Mouse (Mus musculus): Measurements from ENCODE around the gene Apobec4.

Gene Apobec4

DNA sequence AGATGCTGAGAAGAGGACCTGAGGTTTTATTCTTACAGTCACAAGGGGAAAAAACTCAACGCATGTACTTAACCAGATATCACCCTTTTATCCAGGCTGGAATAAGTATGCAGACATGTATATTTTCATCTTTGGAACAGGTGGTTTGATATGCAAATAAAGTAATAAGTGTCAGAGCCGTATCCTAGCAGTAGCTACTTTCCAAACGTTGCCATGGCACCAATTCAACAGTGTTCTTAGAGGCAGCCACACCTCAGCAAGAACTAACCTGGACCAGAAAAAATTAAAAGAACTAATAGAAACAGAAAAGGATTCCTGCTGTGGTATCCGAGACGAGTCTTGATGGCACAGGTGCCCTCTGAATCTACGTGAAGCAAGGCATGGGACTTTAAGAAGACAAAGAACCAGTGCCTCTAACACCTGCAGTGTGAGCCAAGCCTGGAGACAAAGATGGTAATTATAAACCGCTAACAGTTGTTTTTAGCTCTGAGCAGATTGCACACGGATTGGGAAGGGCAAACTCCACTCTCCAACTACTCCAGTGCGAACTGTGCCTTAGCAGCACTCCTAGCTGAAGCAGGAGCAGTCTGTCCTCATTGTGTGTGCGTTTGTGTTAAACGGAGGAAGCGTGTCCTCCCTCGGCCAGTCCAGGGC lies at the start of gene Apobec4:
Apobec4 (plus strand) TSS at position 240 of the 654 bp plus-strand sequence.
- no peak for DNase-seq (ENCODE audit: extremely low spot score)

DNA sequence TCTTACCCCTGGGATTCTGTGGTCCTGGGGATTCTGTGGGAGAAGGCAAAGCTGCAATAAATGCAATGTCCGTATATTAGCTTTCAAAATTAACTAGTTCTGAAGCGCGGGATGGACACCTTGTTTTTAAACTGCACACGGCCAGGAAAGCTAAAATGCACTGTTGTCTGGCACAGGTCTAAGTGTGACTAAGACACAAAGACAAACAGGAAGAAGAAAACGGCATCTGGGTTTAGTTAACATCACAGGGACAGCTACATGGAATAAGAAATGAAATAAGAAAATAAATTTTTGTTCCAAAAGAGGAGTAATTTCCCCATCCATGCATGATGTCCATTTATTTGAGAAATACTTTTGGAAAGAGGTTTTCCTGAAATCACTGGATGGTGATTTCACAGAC lies 49.3 kb upstream of the Apobec4 start:
- DNase-seq (ENCODE audit: extremely low spot score) = no peak

DNA sequence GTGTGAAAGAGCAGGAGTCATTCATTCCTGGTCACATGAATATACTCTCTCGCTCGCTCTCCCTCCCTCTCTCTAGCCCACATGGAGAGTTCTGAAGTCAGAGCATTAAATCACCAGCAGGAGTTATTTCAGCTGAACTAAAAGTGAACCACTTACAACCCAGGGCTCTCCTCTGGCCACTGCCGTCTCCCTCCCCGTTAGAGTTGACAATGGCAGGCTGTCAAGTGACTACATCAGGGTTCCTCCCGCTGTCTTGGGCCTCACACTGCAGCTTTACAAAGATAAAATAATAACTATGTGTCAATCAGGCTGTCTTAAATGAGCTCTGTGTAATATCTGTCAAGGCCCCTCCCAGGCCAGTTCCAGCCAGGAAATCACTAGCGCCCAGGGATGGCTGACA lies 47.4 kb upstream of the Apobec4 start:
- DNase-seq (ENCODE audit: extremely low spot score) = no peak

DNA sequence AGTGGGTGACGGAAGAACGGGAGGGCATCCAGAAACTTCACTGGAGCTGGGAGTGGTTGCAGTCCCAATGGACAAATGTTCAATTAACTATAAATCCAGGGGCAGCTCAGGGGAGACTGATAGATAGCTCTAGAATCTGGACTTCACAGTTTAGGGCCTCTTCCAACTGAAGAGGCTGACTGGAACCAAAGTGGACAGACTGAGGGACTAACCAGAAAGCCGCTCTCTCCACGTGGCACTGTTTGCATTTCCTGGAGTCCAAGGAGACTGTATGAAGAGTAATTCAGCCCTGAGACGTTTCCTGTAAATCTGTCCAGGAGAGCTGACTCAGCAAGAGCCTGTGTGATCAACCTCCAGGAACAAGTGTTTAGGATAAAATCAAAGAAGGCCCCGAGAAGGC lies 46.4 kb upstream of the Apobec4 start:
- DNase-seq (ENCODE audit: extremely low spot score) = no peak

DNA sequence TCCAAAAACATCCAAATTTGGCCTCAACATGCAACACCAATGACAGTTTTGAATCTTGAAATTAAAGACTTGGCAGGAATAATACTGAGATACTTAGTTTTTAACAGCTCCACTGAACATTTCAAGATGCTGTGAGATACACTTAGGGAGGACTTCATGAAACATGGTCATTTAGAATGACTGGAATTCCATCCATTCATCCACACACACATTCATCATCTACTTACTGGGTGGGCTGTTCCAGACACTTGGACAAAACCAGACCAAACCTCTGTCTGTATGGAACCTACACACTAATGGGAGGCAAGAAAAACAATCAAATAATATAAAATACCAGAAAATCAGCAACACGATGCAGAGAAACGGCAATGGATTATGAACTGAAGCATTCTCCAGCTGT lies 42.8 kb upstream of the Apobec4 start:
- no peak for DNase-seq (ENCODE audit: extremely low spot score)

DNA sequence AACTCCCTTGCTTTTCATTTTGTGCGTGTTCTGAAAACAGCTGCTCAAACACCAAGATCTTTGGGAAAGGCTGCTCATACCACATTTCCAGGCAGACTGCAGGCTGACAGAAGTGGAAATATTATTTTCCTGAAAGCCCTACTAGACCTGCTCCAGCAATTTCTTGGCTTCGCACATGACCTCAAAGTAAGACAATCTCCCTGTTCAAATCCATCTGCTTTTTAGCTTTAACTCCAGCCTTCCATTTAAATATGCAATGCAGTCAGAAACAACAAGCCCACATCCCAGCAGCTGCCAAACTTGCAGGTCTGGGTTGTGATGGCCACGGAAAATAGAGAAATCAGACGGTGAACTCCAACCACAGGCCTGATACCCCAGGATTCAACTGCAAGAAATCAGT lies 39.3 kb upstream of the Apobec4 start:
- no peak for DNase-seq (ENCODE audit: extremely low spot score)

DNA sequence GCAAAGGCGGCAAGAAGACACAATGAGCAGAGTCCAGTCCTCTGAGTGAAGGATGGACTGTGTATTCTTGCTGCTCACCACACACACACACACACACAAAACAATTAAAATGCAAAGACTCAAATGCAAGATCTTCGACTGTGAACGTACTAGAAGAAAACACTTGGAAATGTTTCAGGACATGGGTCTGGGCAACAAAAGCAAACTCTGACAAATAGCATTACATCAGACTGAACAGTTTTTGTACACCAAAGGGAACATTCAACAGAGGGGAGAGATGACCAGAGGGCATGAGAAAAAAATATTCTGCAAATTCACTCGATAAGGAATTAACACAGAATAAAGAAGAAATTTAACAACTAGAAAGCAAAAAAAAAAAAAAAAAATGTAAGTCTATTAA lies 36.4 kb upstream of the Apobec4 start:
- DNase-seq (ENCODE audit: extremely low spot score) = no peak

DNA sequence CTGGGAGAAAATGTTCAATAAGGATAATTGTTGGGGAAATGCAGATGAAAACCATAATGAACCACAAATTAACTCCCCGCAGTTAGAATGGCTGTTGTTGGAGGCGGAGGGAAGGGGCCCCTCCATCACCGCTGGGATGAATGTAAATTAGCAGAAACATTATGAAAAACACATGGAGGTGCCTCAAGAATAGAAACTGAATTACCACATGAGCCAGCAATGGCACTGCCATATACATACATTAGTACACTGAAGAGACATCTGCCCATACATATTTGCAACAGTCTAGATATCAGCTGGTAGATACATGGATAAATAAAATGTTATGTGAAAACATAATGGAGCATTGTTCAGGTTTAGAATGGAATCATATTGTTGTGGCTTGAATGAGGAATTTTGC lies 35.9 kb upstream of the Apobec4 start:
- DNase-seq (ENCODE audit: extremely low spot score) = no peak

DNA sequence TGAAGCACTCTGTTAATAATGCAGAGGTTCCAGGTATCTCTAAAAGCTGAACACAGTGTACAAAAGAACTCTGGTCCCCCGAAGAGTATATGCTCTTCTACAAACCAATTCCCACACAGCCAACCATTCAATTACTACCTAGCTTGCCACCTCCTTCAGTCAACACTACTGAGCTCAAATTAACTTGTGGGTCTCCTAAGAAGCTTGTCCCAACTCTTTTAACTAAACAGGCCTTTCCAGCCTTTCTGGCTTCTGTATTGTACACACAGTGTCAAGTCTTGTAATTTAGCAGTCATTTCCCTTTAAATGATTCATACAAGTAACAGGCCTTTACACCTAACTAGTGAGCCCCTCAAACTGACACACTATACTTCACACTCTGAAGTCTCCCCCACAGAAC lies 33.0 kb upstream of the Apobec4 start:
- no peak for DNase-seq (ENCODE audit: extremely low spot score)

DNA sequence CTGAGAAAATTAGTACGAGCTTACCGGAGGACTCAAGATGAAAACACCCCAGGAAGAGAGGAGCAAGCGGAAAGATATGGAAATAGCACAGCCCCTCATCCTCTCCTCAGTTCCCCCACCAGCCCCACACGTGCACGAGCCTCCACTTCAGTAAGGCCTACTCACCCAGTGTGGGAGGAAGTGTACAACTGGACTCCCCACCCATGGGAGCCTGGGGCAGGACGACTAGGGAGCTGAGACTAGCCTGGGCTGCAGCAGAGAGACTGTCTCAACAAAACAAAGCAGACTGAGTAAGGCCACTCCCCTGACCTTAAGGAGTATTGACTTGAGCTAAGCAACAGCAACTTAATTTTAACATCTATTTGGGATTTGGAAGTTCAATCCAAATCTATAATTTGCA lies 32.2 kb upstream of the Apobec4 start:
- DNase-seq (ENCODE audit: extremely low spot score) = no peak

DNA sequence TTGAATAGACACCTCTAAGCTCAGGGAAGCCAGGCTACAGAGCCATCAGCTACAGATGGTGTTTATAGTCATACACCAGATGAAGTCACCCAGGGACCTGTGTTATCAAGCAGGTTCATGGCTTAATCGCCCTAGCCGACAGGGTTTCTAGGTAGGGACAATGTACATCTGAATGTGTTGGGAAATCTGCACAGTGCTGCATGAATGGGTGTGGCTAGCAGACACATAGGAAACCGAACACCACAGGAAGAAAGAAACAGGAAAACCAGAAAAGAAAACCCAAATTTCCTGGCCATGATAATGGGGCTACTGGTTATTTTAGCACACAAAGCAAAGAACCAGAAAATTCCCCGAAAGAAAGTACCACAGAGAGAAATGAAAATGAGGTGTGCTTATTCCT lies 29.4 kb upstream of the Apobec4 start:
- DNase-seq (ENCODE audit: extremely low spot score) = no peak

DNA sequence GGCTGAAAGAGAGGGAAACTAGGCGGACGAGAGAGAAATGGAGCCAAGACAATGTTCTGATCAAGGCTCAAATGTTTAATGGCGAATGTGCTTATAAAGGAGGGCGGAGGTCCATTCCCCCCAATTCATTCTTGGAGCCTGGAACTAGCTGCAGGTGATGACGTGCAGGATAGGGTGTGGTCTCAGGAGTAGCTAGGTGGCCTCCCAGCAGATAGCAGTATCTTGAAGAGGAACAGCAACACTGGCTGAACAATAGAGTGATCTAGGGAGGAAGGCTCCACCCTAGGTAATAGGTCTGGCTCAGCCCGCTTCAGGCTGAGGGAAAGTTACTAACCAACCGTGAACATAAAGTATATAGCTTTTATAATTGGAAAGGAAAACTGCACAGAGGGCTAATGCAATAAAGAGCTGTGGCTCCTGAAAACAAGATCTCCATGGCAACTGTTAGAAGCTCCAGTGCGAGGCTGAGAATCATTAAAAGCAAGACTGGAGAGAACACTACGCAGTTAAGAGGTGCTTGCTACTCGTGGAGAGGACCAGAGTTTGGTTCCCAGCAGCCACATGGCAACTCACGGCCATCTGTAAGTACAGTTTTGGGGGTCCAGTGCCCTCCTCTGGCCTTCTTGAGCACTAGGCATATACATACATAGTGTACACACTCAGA lies 28.7 kb upstream of the Apobec4 start:
- no peak for DNase-seq (ENCODE audit: extremely low spot score)

DNA sequence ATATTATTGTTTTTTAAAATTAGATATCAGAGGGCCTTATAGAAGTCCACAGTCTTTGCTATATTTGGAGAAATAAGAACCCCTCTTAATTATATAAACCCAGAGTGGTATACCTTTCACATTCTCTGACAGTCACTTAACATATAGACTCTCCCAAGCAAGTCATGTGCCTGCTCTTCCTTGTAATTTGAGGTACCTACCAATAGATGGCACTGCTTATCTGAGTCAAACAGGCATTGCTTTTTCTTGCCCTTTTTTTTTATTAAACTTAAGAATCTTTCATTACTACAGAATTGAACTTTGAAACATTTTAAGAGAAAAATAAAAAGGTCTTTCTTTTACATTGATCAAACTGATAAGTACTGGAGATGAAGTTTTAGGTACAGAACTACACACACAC lies 26.1 kb upstream of the Apobec4 start:
- DNase-seq (ENCODE audit: extremely low spot score) = no peak

DNA sequence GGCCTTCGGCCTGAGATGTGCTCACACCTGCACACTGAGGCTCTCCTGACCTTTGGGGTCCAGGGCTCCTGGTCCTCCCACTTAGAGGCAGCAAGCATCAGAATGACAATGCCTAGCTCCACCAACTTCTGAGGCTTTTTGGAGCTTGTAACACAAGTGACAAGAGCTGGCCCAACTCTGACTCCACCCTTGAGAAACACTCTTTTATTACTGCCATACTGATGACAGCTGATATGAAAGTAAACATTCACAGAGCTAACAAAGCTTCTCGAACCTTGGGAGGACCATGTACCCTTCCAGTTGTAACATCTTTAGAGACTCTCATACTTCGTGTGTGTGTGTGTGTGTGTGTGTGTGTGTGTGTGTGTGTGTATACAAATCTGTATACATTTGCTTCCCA lies 24.3 kb upstream of the Apobec4 start:
- DNase-seq (ENCODE audit: extremely low spot score) = no peak

DNA sequence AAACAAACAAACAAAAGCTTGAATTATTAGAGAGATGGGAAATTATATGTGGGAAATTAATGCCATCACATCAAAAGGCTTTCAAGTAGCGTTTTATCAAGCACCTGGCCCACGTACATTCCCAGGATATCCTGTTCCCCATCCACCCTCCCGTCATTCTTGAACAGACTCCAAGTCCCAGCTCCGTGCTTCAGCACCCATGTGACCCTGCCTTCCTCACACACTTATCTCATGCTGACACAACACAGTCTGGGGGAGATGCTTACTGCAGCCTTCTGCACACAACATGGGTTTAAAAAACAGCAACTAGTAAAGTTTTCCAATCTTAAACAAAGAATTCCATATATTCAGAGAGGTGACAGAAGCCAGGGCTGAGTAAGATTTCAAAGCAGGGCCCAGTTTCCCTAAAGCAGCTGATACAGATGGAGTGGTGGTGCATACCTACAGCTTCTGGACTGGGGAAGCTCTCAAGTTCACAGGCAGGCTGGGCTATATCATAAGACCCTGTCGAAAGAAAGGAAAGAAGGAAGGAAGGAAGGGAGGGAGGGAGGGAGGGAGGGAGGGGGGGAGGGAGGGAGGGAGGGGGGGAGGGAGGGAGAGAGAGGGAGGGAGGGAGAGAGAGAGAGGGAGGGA lies 22.6 kb upstream of the Apobec4 start:
- DNase-seq (ENCODE audit: extremely low spot score) = no peak

DNA sequence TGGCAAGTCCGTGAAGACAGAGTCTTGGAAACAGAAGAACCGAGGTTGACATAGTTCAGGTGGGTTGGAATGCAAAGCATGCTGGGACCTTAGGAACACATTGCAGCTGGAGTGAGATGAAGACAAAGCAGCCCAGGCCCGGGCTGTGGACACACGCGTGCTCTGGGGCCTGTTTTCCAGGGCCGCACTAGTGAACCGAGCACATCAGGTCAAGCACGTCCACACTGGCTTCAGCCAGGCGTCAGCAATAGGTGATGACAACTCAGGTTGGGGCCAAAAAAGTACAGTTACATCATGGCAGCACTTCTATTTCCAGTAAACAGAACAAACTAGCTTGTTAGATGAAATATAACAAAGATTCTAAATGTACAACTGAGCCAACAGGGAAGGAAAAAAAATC lies 11.6 kb upstream of the Apobec4 start:
- no peak for DNase-seq (ENCODE audit: extremely low spot score)

DNA sequence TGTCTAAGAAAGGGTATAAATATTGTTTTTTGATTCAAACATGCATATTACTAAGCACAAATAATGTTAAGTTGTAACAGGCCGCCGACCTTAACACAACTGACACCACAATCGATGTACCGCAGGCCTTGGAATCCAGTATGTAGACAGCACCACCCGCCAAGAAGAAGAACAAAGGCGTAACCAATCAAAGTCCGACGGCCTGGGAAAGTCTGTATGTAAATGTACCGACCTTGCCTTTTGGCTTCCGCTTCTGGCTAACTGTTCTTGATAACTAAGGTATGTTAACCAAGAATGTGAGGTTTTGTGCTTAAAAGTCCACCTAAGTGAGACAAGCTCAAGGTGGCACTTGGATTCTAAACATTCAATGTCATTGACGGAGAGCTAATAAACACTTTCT lies 11.0 kb upstream of the Apobec4 start:
- DNase-seq (ENCODE audit: extremely low spot score) = no peak

DNA sequence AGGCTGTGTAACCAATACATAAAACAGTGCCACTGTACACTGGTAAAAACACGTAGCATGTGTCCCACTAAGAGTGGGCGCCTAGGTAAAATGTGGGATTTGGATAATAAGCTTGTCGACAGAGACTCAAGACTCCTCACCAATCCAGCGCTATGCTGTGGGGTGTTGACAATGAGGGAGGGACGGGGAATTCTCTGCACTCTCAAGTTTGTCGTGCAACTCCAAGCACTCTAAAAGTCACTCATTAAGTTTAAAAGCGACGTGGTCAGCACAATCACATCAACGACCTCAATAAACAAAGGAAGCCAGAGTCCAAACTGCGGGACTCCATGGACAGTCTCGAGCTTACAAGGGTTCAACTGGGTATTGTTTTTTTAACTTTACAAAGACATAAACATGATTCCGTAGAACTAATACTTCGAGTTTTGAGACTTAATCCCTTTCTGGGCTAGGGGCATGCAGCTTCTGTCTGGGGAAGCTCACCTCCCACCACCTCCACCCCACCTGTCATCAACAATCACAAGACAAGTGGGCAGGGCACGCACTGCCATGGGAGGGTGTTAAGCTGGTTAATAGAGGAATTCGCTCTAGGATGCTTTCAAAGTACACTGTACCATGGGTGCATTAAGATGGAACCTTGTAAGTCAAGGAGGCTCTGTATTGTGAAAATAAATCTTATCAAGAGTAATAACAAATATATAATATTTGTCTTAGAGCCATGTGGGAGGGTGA lies 7.1 kb upstream of the Apobec4 start:
- DNase-seq (ENCODE audit: extremely low spot score) = no peak

DNA sequence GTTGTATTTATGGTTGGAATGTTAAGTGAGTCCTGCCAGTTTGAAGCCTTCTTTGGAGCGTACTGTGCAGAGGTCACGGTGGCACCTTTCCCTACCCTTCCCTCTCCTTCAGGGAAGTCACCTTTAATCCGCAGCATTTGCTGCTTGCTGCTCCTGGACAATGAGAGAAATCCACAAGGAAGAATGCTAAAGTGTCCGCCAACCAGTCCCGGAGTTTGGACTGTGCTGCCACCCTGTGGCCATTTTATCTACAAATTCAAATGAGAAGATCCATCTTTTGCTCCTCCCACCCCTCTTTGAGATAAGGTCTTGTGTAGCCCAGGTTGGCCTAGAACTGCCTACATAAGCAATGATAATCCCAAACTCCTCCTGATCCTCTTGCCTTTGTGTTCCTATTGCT lies 3.9 kb upstream of the Apobec4 start:
- peak; percentile 81 for DNase-seq (ENCODE audit: extremely low spot score)

DNA sequence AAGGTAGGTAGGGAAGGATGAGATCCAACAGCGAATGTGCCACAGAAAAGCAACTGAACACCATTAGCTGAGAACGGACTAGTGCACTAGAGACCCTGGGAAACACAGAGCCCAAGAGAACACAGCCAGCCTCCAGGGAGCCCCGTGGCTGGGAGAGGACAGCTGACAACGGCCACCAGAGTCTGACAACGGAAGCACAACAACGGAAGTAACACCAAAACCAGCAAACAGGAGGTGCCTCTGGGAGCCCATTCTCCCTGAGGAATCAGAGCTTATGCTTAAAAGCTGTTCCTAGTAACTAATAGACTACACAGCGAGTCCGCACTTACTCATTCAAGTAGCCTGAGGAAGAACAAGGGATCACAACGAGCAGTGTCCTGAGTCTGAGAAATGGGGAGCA lies 1.1 kb upstream of the Apobec4 start:
- no peak for DNase-seq (ENCODE audit: extremely low spot score)

DNA sequence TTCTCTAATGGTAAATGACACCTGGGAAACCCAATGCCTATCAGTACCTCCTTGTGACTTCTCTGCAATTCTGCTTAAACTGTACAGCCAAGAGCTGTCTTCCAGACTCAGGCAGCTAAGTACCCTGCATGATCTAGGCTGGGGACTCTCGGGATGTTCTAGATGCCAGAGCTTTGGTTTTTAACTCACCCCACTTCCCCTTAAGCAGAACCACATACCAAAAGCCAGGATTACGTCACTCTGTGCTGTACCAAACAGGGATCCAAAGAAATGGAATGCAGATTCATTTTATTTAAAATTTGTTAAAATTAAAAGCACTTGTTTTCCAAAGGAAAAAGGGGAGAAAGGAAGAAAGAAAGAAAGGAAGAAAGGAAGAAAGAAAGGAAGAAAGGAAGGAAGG lies 11.4 kb downstream of the Apobec4 start:
- no peak for DNase-seq (ENCODE audit: extremely low spot score)

DNA sequence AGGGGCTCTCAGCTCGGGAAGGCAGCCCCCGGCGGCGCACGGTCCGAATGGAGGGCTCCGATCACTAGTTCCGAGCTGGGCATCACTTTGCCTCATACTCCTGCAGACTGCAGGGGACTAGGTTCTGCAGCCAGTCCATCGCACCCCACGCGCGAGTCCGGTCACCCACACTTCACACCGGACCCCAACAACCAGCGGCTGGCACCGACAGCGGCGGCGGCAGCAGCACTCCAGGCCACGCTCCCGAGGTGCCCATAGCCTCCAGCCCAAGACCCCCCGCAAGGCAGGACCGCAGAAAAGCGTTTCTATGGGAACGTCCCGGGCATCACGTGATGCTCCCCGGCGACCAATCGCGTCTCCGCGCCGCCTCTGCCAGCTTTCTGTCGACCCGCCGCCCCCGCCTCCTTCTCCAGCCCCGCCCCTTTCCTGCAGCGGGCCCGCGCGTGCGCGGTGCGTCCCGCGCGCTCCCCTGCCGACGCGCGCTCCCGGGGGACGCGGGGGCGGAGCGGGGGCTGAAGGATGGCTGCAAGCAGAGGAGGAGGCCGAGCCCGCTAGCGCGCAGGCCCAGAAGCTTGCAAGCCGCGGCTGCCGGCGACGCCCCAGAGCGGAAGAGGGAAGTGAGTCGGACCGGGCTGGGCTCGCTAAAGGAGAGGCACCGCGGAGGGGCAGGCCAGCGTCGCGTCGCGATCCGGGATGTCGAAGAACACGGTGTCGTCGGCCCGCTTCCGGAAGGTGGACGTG lies 15.9 kb downstream of the Apobec4 start, which contains the start of the genes Rgl1 and Arpc5:
Rgl1 (minus strand) TSS at position 320 of the 741 bp plus-strand sequence.
Arpc5 (plus strand) TSS at position 511 of the 741 bp plus-strand sequence.
- DNase-seq (ENCODE audit: extremely low spot score) = peak; percentile 98

All from embryo, embryonic 9.5 days (tissue).